Mouse (Mus musculus) liver, adult 2 months (tissue): Measurements from ENCODE around the gene Bnipl.

Source experiments
- CTCF ChIP-seq: fragments of 200-500 bp; IDR thresholded peaks from 2 replicates; pipeline ENCODE4 v1.5.1; 2011; ENCODE audit warnings: low read depth, low read length, control low read depth
- POLR2A ChIP-seq: fragments of 200-500 bp; IDR thresholded peaks from 2 replicates; pipeline ENCODE4 v1.6.1; 2011; ENCODE audit warnings: low read length, control low read depth; ENCODE audit not compliant: insufficient read depth; ENCODE audit errors: extremely low read depth

DNA sequence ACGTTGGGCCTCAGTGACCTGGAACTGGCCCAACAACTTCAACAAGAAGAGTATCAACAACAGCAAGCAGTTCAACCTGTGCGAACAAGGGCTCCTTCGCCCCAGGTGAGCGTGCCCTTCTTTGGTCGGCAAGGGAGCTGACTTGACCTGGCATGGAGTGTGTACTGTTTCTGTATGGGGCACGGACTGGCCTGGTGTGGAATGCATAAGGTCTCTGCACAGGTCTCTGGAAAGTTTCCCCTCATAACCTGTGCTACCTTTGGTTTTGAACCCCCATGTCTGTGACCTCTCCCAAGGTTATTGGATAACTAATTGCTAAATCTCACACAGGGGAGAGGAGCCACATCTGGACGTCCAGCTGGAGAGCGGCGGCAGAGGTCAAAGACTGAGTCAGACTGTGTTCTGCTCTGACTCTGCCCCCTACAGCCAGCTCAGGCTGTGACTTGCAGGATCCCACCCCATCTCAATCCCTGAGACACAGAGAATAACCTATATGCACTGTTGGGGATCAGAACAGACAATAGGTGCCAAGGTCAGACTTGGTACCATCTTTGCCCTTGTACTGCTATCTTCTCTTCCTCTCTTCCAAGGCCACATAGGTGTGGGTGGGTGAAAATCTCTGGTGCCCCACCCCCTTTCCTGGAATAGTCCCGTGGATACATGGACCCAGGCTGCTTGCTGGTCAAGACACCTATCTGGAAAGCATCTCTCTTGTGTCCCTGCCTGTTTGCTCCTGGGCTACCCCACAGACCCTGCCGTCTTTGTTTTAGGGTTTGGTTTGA lies 44.5 kb upstream of the Bnipl start:
- TF ChIP-seq CTCF = peak; percentile 71
- no peak for TF ChIP-seq POLR2A
